Comparison of ENCODE assay signal across 20 mouse cellular contexts in the genomic region with DNA sequence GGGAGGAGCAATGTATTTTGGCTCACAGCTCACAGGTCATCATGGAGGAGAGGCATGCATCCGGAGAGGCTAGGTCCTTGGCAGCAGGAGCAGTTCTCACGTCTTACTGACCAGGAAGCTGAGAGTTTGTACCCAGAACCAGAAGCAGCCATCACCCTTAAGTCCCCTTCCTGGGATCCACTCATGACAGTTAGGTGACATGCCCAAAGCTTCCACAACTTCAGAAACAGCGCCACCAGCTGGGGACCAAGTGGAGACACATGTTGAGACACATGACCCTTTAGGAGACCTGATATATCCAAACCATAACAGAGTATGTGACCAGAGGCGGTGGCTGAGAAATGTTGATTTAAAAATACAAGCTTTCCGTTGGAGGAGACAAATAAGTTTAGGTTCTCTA. TPM values are rescaled to one million over a fixed set of nuclear protein-coding genes. Genes with fewer than 3 reads are reported as not detected.
DNase-seq lines count a peak whose midpoint lies in the region; ATAC-seq and TF ChIP-seq lines count a peak whose summit lies in the region.
"Had no signal": no experiment of that assay in that cellular context is flagged by ENCODE, and none has a peak within 500 bp of the region (broad histone marks: within the 10 kb centered on the region; RNA-seq: fewer than 3 reads in every experiment).

No protein-coding gene starts in this region.

- H3K4me3 ChIP-seq in intestine, postnatal 0 days (ENCODE audit: low read depth, low read length), result no peak overlapping the region
- H3K4me3 ChIP-seq in intestine, embryonic 15.5 days (replicated peaks), result no peak overlapping the region
- H3K4me3 ChIP-seq in ES-E14 (ENCODE audit: insufficient read depth in 1 of 2, low read depth in 1 of 2, low read length in 2 of 2, poor library complexity in 1 of 2, severe bottlenecking in 1 of 2), result no peak overlapping the region
- no peak overlapping the region for H3K4me3 ChIP-seq in liver, postnatal 0 days (ENCODE audit: low read depth, low read length)
- H3K4me3 ChIP-seq: forebrain, embryonic 15.5 days; heart, embryonic 13.5 days; hindbrain, embryonic 10.5 days had no signal

- H3K36me3 ChIP-seq in intestine, postnatal 0 days (ENCODE audit: control insufficient read depth, insufficient read depth), result no peaks in the 10 kb centered on the region
- H3K36me3 ChIP-seq in intestine, embryonic 15.5 days, result no peaks in the 10 kb centered on the region
- H3K36me3 ChIP-seq in ES-E14 (ENCODE audit: control insufficient read depth, insufficient read depth, low read length, poor library complexity, severe bottlenecking), result no peaks in the 10 kb centered on the region
- H3K36me3 ChIP-seq in liver, postnatal 0 days (replicated peaks; ENCODE audit: insufficient read depth, low read length), result no peaks in the 10 kb centered on the region
- H3K36me3 ChIP-seq: forebrain, embryonic 15.5 days; G1E; heart, embryonic 13.5 days; hindbrain, embryonic 10.5 days had no signal

- H3K9ac ChIP-seq in intestine, postnatal 0 days (ENCODE audit: low read depth, low read length), result no peak overlapping the region
- no peak overlapping the region for H3K9ac ChIP-seq in intestine, embryonic 15.5 days
- no peak overlapping the region for H3K9ac ChIP-seq in ES-E14 (ENCODE audit: insufficient read depth, low read depth, low read length, poor library complexity, severe bottlenecking)
- H3K9ac ChIP-seq in liver, postnatal 0 days (replicated peaks), result no peak overlapping the region
- H3K9ac ChIP-seq: forebrain, embryonic 15.5 days; heart, embryonic 13.5 days had no signal

- H3K4me2 ChIP-seq in intestine, postnatal 0 days (replicated peaks; ENCODE audit: low read depth), result no peak overlapping the region
- H3K4me2 ChIP-seq in intestine, embryonic 15.5 days (replicated peaks), result no peak overlapping the region
- no peak overlapping the region for H3K4me2 ChIP-seq in liver, postnatal 0 days (ENCODE audit: low read depth, low read length)
- H3K4me2 ChIP-seq: forebrain, embryonic 15.5 days; heart, embryonic 13.5 days had no signal

- TF ChIP-seq CTCF in intestine, postnatal 0 days (IDR thresholded peaks at IDR 0.05; ENCODE audit: low read depth), result peak; percentile 35; the same call in 1 of the 2 replicates
- TF ChIP-seq CTCF in liver, postnatal 0 days (IDR thresholded peaks at IDR 0.05; ENCODE audit: low read depth), result 0 out of 2 replicates have a peak, but pooled peaks have one; percentile 16

- ATAC-seq in intestine, postnatal 0 days, result no peak
- ATAC-seq in intestine, embryonic 15.5 days, result no peak
- ATAC-seq in liver, postnatal 0 days, result no peak
- ATAC-seq: forebrain, embryonic 15.5 days had no signal

- H3K27ac ChIP-seq in intestine, postnatal 0 days (ENCODE audit: low read depth, low read length), result no peak overlapping the region
- no peak overlapping the region for H3K27ac ChIP-seq in intestine, embryonic 15.5 days
- no peak overlapping the region for H3K27ac ChIP-seq in ES-E14 (ENCODE audit: insufficient read depth, low read depth, low read length, poor library complexity, severe bottlenecking)
- H3K27ac ChIP-seq in liver, postnatal 0 days (ENCODE audit: low read depth), result no peak overlapping the region
- H3K27ac ChIP-seq: forebrain, embryonic 15.5 days; heart, embryonic 13.5 days; hindbrain, embryonic 10.5 days had no signal

- TF ChIP-seq EP300 in liver, postnatal 0 days (IDR thresholded peaks at IDR 0.05; ENCODE audit: low read depth), result no peak

- WGBS in intestine, postnatal 0 days, result 67% methylated on average over 5 of the region's 5 CpGs
- whole genome bisulfite sequencing in intestine, embryonic 15.5 days, result 69% methylated on average over 5 of the region's 5 CpGs
- WGBS in liver, postnatal 0 days (ENCODE audit: insufficient replicate concordance), result 62% methylated on average over 5 of the region's 5 CpGs

- peak; percentile 0 to 13 for DNase-seq in spleen, postnatal 10 days (ENCODE audit: low spot score in 2 of 2)
- no peak for DNase-seq in spleen, adult 12 weeks (ENCODE audit: low spot score)
- peak; percentile 61 for DNase-seq in ES-E14 (ENCODE audit: low read depth, low spot score)
- peak; percentile 23 for DNase-seq in liver, postnatal 0 days
- no peak for DNase-seq in layer of hippocampus, postnatal 36 days
- no peak for DNase-seq in urinary bladder, adult 18-20 months (ENCODE audit: low spot score in 2 of 2)
- DNase-seq: cerebellum, adult 2 months; gastrocnemius, postnatal 25 days; kidney, adult 8-10 months; left cerebral cortex, postnatal 4 days; right cerebral cortex, postnatal 14 days; thymus, postnatal 25 days had no signal

- H3K9me3 ChIP-seq in intestine, postnatal 0 days (ENCODE audit: control insufficient read depth), result no peaks in the 10 kb centered on the region
- H3K9me3 ChIP-seq in intestine, embryonic 15.5 days, result no peaks in the 10 kb centered on the region
- no peaks in the 10 kb centered on the region for H3K9me3 ChIP-seq in ES-E14 (ENCODE audit: control insufficient read depth, insufficient read depth, low read depth, low read length)
- no peaks in the 10 kb centered on the region for H3K9me3 ChIP-seq in liver, postnatal 0 days (ENCODE audit: low read length)
- H3K9me3 ChIP-seq: forebrain, embryonic 15.5 days; G1E; heart, embryonic 13.5 days; hindbrain, embryonic 10.5 days had no signal

- in situ Hi-C loops in ES-E14 (cut with MboI; ENCODE audit: low sequenced_read_pairs in 2 of 2, unreplicated experiment in 2 of 2), result no loop called here

- H3K27me3 ChIP-seq in intestine, postnatal 0 days (replicated peaks; ENCODE audit: control insufficient read depth, insufficient read depth, low read length), result no peaks in the 10 kb centered on the region
- H3K27me3 ChIP-seq in intestine, embryonic 15.5 days (replicated peaks), result no peaks in the 10 kb centered on the region
- no peaks in the 10 kb centered on the region for H3K27me3 ChIP-seq in liver, postnatal 0 days (ENCODE audit: insufficient read depth, low read length)
- H3K27me3 ChIP-seq: forebrain, embryonic 15.5 days had no signal

- no peaks in the 10 kb centered on the region for H3K4me1 ChIP-seq in intestine, postnatal 0 days (replicated peaks; ENCODE audit: control insufficient read depth, insufficient read depth, low read length)
- H3K4me1 ChIP-seq in intestine, embryonic 15.5 days (replicated peaks), result no peaks in the 10 kb centered on the region
- no peaks in the 10 kb centered on the region for H3K4me1 ChIP-seq in ES-E14 (ENCODE audit: control insufficient read depth in 2 of 2, insufficient read depth in 2 of 2, low read length in 2 of 2, poor library complexity in 1 of 2)
- no peaks in the 10 kb centered on the region for H3K4me1 ChIP-seq in liver, postnatal 0 days (ENCODE audit: insufficient read depth)
- H3K4me1 ChIP-seq: forebrain, embryonic 15.5 days; hindbrain, embryonic 10.5 days had no signal

TF ChIP-seq in ES-E14, 5 proteins besides CTCF, POLR2A, EP300 and RAD21:
- TF ChIP-seq CHD2 (IDR thresholded peaks at IDR 0.05; ENCODE audit: low read depth, low read length) (no peak), ZC3H11A (IDR thresholded peaks at IDR 0.05; ENCODE audit: borderline replicate concordance, low read depth, low read length) (no peak), HCFC1 (IDR thresholded peaks at IDR 0.05; ENCODE audit: borderline replicate concordance, insufficient read depth, low read length) (no peak), ZNF384 (IDR thresholded peaks at IDR 0.05; ENCODE audit: low read depth, low read length) (no peak), MAFK (IDR thresholded peaks at IDR 0.05; ENCODE audit: insufficient read depth, low read depth, low read length) (no peak)

RNA-seq across cellular contexts. Expression of gene Olfr157, which starts 8.0 kb away (rescaled TPM):
- not detected in 2 replicates for polyA plus RNA-seq in intestine, postnatal 0 days (2015; fragmentation: Nextera tagmentation; extraction: Ambion mirVana)
- polyA plus RNA-seq in intestine, embryonic 15.5 days (2015; fragmentation: Nextera tagmentation; extraction: Ambion mirVana), result not detected in 2 replicates
- 0.09 TPM in 1 of 2 replicates, not detected in the other for total RNA-seq in ES-E14 (2012; rRNA removed)
- polyA plus RNA-seq in liver, postnatal 0 days (2015; fragmentation: Nextera tagmentation; extraction: Ambion mirVana), result not detected in 2 replicates
- total RNA-seq in layer of hippocampus, postnatal 36 days (2021), result not detected
- total RNA-seq: gastrocnemius, postnatal 25 days; left cerebral cortex, postnatal 4 days; neutrophil, adult 5-6 weeks had no signal
- polyA plus RNA-seq: cerebellum, adult 2 months; forebrain, embryonic 15.5 days; G1E; heart, embryonic 13.5 days; hindbrain, embryonic 10.5 days; liver, embryonic 16.5 days had no signal

RNA-seq across cellular contexts. Expression of gene Olfr156, which starts 8.3 kb away (rescaled TPM):
- not detected in 2 replicates for polyA plus RNA-seq in intestine, postnatal 0 days (2015; fragmentation: Nextera tagmentation; extraction: Ambion mirVana)
- not detected in 2 replicates for polyA plus RNA-seq in intestine, embryonic 15.5 days (2015; fragmentation: Nextera tagmentation; extraction: Ambion mirVana)
- not detected in 2 replicates for total RNA-seq in ES-E14 (2012; rRNA removed)
- not detected in 2 replicates for polyA plus RNA-seq in liver, postnatal 0 days (2015; fragmentation: Nextera tagmentation; extraction: Ambion mirVana)
- not detected for total RNA-seq in layer of hippocampus, postnatal 36 days (2021)
- total RNA-seq: gastrocnemius, postnatal 25 days; left cerebral cortex, postnatal 4 days; neutrophil, adult 5-6 weeks had no signal
- polyA plus RNA-seq: cerebellum, adult 2 months; forebrain, embryonic 15.5 days; G1E; heart, embryonic 13.5 days; hindbrain, embryonic 10.5 days; liver, embryonic 16.5 days had no signal

RNA-seq across cellular contexts. Expression of gene Olfr155, which starts 19.3 kb away (rescaled TPM):
- not detected in 2 replicates for polyA plus RNA-seq in intestine, postnatal 0 days (2015; fragmentation: Nextera tagmentation; extraction: Ambion mirVana)
- not detected in 2 replicates for polyA plus RNA-seq in intestine, embryonic 15.5 days (2015; fragmentation: Nextera tagmentation; extraction: Ambion mirVana)
- not detected in 2 replicates for total RNA-seq in ES-E14 (2012; rRNA removed)
- polyA plus RNA-seq in liver, postnatal 0 days (2015; fragmentation: Nextera tagmentation; extraction: Ambion mirVana), result not detected in 2 replicates
- total RNA-seq in layer of hippocampus, postnatal 36 days (2021), result not detected
- total RNA-seq: gastrocnemius, postnatal 25 days; left cerebral cortex, postnatal 4 days; neutrophil, adult 5-6 weeks had no signal
- polyA plus RNA-seq: cerebellum, adult 2 months; forebrain, embryonic 15.5 days; G1E; heart, embryonic 13.5 days; hindbrain, embryonic 10.5 days; liver, embryonic 16.5 days had no signal

RNA-seq across cellular contexts. Expression of gene Reck, which starts 43.3 kb away (rescaled TPM):
- polyA plus RNA-seq in intestine, postnatal 0 days (2015; fragmentation: Nextera tagmentation; extraction: Ambion mirVana), result 5.7 and 5.9 TPM in 2 replicates
- polyA plus RNA-seq in intestine, embryonic 15.5 days (2015; fragmentation: Nextera tagmentation; extraction: Ambion mirVana), result 16.4 and 17.0 TPM in 2 replicates
- total RNA-seq in ES-E14 (2012; rRNA removed), result 4.0 and 6.3 TPM in 2 replicates
- polyA plus RNA-seq in liver, postnatal 0 days (2015; fragmentation: Nextera tagmentation; extraction: Ambion mirVana), result 1.8 and 2.3 TPM in 2 replicates
- total RNA-seq in layer of hippocampus, postnatal 36 days (2021), result 1 to 10 TPM; 5.8 to 7.5 TPM

Comparison
In these comparisons a context has a peak if more than half of its experiments do, and no peak if none do; other contexts are left out.
1. DNase-seq: peak in spleen, postnatal 10 days (2 of 2), ES-E14 (single experiment) and liver, postnatal 0 days (single experiment); none in spleen, adult 12 weeks (single experiment), layer of hippocampus, postnatal 36 days (0 of 2) and urinary bladder, adult 18-20 months (0 of 2).